Mouse (Mus musculus) brain, embryonic 18.5 days (tissue): ENCODE data around the gene Tmem202.

Experiments
- DNase-seq: peaks from one replicate; pipeline ENCODE4 v3.0.0-alpha.2; 2012; ENCODE audit warnings: low read depth, low spot score

Tmem202 gene

DNA sequence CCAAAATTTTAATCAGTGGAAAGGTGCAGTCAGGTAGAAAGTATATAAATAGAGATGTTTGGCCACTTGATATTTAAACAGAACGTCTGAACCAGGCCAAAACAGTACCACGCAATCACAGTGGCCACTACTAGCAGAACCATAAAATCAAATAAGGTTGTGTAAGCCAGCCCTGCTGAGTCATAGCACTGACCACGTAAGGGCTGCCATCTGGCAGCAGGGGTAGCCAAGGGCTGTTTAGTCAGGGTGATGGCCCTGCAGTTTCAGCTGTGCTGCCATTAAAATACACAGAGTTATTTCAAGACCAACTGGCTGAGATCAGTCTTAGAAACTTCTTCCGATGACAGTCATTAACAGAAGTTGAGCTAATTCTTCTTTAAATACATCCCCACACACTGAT lies 5.8 kb downstream of the Tmem202 start:
- DNase-seq: no peak

DNA sequence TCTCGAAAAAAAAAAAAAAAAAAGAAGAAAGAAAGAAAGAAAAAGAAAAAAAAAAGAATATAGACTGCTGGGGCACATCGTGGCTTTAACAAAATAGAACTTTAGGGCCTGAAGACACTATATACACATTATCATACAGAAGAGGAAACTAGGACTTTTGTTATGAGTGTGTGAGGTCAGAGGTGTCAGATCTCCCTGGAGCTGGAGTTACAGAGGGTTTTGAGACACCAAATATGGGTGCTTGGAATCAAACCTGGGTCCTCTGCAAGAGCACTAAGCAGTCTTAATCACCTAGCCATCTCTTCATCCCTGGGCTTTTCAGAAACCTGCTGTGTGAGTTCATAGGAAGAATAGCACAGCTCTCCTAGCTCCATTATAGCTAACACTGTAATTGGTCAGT lies 6.2 kb downstream of the Tmem202 start:
- no peak for DNase-seq

DNA sequence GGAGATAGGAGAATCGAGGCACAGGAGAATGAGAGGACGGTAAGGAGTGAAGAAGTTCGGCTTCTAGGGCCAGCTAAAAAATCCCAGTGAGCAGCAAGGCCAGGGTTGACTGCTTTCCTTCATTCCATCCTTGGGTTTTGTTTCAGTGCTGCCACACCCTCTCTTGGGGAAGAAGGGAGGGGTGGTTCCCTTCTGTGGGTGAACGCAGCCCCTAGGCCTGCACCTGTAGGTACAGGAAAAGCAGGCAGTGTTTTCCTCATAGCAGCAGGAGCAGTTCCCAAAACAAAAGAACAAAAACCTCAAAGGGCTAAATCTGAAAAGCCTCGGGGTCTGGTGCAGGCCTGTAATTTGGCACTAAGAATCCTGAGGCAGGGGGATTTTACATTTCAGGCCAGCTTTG lies 8.0 kb downstream of the Tmem202 start:
- no peak for DNase-seq

DNA sequence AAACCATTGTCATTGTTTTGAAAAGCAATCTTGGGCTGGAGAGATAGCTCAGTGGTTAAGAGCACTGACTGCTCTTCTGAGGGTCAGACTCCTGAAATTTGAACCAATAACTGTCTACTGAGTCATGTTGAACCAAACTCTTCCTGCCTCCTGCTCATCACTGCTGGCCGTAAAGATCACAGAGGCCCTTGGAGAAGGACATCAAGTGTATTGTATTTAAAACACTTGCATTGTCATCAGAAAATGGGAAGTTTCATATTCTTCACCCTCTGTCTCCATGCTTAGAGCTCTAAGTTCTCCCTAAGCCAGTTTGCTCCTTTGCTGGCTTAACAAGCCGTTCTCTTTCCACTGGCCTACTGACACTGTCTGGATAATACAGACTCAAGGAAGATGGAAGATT lies 11.4 kb downstream of the Tmem202 start:
- DNase-seq: no peak

DNA sequence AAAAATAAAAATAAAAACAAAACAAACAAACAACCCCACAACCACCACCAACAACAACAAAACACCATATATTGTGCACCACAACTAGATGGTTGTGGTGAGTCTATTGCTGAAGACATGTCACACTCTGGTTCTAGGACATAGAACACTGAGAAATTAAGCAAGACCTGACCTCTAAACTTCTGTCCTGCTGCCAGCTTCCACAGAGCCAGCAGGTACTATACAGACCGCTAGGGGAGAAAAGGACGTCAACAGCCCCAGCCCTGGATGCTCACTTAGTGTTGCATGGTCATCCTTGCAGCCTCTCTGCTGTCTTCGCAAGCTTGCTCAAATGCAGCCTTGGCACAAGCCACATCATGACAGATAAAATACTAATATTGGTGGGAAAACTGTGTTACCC lies 12.1 kb downstream of the Tmem202 start:
- no peak for DNase-seq

DNA sequence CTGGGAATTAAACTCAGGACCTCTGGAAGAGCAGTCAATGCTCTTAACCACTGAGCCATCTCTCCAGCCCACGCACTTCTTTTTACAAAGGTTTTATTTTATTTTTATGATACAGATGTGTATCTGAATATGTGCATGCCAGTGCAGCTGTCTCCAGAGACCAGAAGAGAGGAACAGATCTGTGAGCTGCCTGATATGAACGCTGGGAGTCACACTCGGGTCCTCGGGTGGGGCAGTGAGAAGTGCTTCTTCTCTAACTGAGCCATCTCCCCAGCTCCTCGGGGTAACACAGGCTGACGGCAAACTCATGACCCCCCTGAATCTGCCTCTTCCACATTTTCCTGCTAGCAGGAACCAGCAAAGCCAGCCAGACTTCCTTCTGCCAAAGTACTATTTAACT lies 12.9 kb downstream of the Tmem202 start:
- DNase-seq: no peak

DNA sequence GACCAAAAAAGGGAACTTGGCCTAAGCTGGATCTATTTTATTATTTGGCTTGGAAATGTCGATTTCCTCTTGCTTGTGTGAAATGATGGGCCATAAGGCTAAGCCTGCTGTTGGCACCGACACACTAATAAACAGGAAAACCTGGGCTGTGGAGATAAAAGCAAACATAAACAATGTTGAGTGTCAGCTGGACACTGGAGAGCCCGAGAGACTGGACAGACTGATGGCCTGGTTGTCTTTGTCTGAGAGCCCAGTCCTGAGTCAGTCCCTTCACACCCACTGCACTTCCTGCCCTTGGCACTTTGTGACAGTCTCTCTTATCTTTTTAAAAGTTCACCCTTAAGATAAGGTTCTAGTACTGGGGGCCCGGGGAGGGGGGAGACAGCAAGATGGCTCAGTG lies 16.7 kb downstream of the Tmem202 start:
- DNase-seq: no peak

DNA sequence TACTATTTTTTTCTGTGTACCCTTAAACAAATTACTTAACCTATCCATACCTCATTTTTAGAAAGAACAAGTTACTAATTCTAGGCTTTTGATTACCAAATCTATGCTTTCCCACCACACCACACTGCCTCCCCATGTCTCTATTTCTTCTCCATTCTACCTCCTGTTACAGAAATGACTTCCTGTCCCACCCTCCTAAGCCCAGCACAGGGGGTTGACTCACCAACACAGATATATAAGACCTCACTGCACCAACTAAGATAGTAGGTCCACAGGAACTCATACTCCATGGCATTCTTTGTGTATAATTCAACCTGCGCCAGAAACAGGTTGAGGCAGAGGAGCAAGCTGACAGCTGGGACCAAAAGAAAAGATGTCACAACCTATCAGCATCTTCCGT lies 20.3 kb downstream of the Tmem202 start:
- DNase-seq: no peak

DNA sequence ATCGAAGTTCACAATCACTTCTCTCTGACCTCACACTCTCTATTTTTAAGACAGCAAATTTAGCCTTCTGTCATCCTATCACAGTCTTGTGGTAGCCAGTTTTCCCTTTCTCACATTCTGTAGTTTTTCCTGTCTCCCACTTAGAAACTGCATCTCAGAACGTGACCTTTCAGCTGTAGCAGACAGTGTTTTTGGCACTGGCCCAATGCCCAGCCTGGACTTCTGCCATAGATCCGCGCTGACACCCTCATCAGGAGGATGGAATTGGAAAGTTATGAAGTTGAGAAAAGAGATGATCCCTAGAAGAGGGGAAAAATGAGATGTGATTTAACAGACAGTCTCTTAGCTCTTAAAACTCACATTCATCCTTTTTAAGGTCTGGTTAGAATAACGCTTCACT lies 20.7 kb downstream of the Tmem202 start:
- DNase-seq: no peak

DNA sequence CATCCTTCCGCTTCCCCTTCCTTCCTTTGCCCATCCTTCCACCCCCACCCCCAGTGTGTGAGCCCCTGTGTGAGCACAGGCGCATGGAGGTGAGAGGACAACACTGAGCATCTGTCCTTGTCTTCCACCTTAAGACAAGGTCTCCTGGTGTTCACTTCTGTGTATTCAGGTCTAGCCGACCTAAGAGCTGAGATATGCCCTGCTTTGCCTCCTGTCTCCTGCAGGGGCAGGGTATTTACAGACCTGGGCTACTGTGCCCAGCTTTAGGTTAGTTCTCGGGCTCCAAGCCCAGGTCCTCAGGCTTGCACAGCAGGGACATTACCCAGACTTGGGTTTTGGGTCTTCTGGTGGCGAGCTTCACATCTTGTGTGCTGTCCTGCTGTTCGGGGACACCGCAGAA lies 22.5 kb downstream of the Tmem202 start:
- DNase-seq: no peak

DNA sequence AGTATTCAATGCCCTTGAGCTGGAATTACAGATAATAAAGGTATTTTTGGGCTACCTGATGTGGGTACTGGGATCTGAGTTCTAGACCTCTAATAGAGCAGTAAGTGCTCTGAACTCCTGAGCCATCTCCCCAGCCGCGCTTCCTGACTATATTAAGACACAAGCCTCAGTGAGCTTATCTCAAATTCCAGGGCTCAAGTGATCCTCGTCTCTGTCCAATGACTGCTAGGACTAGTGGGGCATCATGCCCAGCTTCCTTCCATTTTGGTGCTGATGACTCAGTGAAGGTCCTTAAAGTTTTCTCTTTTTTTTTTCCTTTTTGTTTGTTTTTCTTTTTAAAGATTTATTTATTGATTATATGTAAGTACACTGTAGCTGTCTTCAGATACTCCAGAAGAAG lies 24.6 kb downstream of the Tmem202 start:
- DNase-seq: no peak

DNA sequence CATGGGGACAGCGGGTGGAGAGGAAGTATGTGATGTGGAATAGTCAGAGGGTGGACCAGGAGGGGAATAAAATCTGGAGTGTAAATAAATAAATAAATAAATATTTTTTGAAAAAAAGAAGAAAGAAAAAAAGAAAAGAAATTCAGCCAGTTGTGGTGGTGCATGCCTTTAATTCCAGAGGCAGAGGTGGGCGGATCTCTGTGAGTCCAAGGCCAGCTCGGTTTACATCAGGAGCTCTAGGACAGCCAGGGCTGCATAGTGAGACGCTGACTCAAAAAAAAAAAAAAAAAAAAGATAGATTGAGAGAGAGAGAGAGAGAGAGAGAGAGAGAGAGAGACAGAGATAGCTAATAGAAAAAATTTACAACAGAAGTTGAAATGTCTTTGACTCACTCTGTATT lies 27.3 kb downstream of the Tmem202 start:
- DNase-seq: no peak

DNA sequence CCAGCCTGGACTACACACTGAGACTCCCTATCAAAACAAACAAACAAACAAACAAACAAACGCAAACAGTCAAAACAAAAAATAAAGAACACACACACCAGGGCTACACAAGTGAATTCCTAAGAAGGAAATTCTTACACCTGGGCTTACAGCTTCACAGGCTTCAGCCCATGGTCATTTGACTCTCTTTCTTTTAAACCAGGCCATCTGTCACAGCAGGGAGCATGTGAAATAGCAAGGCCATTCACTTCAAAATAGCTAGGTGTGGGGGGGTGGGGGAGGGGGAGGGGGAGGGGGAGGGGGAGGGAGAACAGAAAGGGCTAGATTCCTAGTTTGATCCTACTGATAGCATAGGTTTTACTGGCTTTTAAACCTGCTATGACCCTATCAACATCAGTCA lies 31.5 kb downstream of the Tmem202 start:
- DNase-seq: no peak

DNA sequence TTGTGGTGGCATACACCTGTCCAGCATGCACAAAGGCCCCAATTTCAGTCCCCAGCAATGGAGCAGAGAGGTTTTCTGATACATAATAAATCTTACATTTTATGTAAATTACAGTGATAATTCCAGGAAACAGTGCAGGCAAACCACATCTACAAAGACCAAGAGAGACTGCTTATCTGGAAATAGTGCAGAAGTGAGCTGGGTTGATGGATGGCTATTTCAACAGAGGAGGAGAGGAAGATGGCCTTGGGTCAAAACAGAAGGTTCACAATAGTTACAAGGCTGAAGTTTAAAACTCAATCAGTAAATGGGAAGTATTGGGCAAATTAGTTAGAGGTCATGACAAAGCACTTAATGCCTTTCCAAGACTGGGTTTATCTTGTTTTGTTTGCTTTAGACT lies 52.3 kb downstream of the Tmem202 start:
- DNase-seq: no peak

DNA sequence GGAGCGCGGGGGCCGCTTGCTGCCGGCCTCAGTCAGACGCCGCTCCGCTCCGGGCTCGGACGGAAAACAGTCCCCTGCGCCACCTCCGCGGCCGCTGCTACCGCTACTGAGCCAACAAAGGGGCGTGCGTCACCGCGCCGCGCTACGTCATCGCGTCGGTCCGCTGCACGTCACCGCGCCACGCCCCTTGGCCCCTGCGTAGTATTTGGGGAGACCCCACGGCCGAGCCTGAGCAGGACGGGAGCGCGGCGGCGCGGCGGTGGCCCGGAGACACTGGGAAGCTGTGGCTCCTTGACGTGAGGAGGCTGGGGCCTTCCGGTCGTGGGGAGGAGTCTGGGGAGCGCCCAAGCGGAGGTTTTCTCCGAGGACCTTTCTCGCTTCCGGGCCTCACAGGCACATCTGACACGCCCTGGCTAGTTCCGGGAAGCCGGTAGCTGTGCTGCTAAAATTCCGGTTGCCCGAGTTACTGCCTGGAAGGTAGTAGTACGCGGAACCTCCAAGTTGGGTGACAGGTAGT lies 53.0 kb downstream of the Tmem202 start, which contains the start of gene Arih1:
Arih1 (minus strand) TSS at position 70 of the 517 bp plus-strand sequence.
- peak; percentile 92 for DNase-seq

DNA sequence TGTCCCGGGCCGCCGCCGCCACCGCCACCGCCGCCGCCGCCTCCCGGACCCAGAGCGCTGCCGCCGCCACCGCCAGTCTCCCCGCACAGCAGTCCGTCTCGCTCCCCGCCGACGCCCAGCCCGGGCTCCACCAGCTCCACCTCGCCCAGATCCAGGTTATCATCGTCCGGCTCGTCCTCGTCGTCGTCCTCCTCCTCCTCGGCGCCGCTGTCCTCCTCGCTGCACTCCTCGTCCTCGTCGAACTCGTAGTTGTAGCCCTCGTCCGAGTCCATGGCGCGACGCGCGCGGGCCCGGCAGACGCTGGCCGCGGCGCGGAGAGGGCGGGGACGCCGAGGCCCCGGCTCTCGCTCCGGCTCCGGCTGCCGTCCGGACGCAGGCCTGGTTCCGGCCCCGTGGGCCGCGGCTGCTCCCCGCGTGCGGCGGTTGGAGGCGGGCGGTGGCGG lies 53.5 kb downstream of the Tmem202 start:
- no peak for DNase-seq

DNA sequence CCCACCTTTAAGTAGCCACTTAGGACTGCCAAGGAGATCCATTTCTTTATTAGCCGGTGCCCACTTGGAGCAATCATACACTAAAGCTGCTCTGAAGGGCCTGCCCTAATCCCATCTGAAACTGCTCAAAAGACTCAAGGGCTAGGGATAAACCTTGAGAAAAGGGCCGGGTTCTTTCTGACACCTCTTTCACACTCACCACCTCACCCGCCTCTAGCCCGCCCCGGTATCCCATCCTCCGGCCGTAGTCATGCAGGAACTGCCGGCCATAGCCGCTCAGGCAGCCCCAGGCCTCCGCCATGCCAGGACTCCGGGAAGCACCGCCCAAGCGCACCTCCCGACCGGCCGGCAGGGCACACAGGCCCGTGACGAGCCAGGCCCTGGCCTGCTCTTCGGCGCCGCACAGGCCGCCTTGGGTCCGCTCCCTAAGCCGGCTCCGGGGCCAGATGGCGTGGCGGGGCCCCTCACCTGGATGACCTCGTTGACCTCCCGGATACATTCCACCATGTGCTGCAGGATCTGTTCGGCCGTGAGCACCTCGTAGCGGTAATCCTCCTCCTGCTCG lies 54.1 kb downstream of the Tmem202 start:
- DNase-seq: no peak

DNA sequence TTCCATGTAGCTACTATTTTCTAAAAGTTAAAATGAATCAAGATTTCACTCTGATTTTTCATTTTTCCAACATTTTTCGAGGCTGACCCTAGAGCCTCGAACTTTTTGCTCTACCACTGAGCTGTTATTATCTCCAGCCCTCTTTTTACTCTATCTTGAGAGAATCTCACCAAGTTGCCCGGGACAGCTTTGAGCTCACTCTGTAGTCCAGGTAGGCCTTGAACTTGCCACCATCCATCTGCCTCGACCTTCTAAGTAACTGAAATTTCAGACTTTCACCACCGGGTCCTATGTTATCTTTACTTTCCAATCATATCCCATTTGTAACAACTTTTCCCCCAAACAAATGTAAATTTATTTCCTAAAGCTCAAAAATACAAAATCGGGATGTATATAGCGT lies 54.9 kb downstream of the Tmem202 start:
- DNase-seq: no peak

DNA sequence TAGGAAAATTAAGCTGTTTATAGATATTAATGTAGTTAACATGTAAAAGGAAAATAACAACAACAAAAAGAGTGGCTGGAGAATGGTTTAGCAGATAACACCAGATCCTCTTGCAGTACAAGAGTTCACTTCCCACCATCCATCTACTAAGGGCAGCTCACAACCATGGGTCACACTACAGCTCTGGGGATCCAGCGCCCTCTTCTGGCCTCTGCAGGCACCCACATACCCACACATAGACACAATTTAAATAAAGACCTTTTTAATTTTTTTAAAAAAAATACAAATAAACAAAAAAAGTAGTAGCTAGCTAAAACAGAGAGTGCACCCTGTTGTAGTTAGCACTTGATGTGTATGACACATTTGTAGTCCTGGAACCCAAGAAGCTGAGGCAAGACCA lies 57.2 kb downstream of the Tmem202 start:
- no peak for DNase-seq

DNA sequence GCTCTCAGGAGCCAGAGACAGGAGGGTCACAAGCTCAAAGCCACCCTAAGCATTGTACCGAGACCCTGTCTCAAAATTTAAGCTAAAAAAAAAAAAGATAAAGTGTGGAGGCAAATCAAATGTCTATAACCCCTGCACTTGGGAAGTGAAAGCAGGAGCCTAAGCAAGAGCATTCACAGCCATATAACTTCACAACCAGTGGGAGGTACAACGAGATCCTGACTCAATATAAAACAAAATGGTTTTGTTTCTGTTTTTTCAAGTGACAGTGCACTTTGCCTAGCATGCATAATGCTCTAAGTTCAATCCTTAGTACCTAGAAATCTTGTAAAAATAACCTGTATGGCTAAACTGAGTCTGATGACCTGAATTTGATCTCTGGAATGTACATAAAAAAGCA lies 63.0 kb downstream of the Tmem202 start:
- DNase-seq: no peak

DNA sequence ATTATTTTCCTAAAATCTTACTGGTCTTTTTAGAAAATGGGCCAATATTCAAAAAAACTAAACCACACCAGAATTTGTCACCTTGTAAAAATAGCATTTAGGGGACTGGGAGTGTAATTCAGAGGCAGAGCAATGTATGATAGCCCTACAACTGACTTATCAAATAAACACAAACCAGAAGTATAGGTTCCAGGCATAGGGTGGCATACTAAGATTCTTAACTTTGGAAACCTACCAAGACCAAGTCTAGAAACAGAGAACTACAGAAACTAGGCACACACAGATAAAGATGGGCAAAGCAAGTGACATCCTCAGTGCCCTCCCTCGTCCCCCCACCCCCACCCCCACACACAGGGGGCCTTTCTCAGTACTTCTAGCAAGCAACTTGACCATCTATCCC lies 64.8 kb downstream of the Tmem202 start:
- DNase-seq: no peak

DNA sequence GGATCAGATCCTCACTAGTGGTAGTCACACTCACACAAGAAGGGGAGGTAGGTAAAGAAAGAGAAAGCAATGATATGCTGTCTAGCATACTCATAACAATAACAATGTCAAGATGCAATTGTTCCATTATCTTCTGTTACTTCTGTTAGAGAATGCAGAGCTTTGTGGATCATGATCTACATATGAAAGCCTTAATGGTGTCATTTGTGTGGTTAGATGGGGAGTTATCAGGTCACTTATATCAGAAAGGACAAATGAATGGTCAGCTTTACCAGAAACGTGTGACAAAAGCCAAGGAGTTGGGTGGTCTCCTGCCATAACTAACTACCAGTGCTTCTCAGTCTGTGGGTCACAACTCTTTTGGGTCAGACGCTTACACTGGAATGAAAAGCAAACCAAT lies 66.5 kb downstream of the Tmem202 start:
- DNase-seq: no peak

DNA sequence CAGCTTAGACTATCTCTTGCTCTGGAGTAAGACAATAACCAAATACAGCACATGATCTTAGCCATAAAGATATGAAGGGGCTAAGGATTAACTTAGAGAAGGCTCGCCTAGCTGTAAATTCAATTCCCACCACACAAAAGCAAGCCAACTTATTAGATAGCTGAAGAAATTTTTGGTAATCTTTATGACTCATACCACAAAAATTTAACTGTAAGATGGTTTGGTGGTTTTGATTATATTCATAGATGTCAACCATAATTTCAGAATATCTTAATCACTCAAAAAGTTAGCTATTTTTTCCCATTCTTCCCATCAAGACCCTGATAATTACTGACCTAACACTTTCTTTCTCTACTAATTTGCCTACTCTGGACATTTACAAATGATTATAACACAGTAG lies 70.2 kb downstream of the Tmem202 start:
- DNase-seq: no peak
